Mouse (Mus musculus): ENCODE data around the gene Fam89a.

The Fam89a gene

DNA sequence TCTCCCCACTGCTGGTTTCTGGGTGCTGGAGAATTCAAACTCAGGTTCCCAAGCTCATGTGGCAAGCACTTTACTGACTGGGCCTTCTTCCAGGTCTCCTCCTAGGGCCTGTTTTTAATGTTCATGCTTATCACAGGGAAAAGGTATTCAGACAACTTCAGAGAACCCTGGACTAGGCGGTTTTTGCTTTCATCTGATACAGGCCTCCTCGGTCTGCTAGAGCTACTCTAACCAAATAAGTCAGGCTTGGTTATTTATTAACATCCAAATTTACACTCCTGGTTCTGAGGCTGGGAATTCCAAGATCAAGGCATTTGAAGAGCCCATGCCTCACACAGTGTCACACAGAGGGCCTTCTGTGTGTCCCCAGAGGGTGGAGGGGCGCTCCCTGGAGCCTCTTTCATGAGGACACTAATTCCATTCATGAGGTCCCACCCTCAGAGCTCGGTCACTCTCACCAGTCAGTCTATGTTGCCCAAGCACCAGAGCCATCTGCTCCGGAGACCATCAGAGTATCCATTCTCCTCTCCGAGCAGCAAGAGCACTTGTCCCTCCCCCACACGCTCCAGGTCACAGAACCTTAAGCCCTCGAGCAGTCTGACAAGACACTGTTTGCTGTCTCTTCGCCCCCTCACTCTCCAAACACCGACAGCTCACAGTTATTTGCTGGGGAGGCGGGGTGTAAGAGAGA, 2.6 kb upstream of the Fam89a start:
- in situ Hi-C loops (cut with MboI; ENCODE audit: low sequenced_read_pairs) = no loop called here

- in situ Hi-C loops (cut with MboI; ENCODE audit: low sequenced_read_pairs) = no loop called here
Observed at GRCm38 (mm10) chr8:124752325-124752862, 762 bp upstream of the Fam89a start.

GRCm38 (mm10) chr8:124751191-124751590, 441 bp downstream of the Fam89a start:
- in situ Hi-C loops (cut with MboI; ENCODE audit: low sequenced_read_pairs) = no loop called here

- in situ Hi-C loops (cut with MboI; ENCODE audit: low sequenced_read_pairs) = no loop called here
Observed at GRCm38 (mm10) chr8:124746661-124747060, 5.0 kb downstream of the Fam89a start.

DNA sequence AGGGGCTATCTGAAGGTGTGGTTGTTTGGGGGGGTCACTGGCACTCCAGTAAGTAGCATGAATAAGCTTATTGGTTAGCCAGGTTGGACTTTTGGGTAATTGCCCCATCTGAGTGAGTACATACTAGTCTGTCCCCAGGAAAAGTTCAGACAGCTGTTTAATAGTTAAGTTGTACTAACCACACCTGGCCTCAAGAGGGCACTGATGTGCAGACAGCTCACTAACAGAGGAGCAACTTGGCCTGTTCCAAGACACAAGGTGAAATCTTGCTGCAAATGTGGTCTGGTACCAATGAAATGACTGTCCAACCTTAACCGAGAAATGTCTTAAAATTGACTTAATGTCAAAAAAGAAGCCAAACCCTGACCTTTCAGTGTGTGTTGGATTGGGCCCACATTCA, 12.4 kb downstream of the Fam89a start:
- in situ Hi-C loops (cut with MboI; ENCODE audit: low sequenced_read_pairs) = no loop called here

DNA sequence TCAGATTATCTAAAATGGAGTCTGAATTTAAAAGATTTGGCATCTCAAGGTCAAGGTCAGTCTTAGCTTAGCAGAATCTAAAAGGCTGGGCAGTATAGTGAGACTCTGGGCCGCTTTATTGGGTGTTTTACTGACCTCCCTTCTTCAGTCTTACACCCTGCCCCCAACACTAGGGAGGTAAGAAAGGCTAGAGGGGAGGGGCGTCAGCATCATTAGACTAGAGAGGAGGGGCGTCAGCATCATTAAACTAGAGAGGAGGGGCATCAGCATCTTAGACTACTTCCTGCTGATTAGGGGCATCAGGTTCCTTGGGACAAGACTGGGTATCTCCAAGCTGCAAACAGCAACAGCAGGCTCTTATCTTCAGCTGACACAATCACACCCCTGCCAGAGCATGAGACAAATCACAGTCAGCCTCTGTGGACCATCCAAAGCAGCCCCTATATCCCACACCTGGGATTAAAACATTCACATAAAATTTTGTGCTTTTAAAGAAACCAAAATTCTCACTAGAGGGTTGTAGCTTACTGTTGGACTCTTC, 16.2 kb downstream of the Fam89a start:
- in situ Hi-C loops (cut with MboI; ENCODE audit: low sequenced_read_pairs) = no loop called here

DNA sequence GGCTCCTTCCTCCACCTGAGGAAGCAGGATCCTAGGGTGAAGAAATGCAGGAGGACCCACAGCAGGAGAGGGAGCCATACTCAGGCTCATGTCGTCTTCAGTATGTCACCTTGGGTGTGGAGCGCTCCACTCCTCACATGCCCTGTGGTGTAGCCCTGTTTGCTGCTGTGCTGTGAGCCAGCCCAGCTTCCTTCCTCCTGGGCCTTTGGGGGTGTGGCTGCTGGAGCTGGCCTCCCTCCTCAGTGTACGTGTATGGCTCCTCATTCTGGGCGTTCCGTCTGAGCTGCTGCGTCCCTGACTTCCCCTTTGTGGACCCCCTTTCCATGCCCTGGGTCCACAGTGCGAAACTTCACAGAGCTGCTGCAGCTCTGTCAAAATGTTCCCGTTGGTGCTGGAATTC, 18.8 kb downstream of the Fam89a start:
- in situ Hi-C loops (cut with MboI; ENCODE audit: low sequenced_read_pairs) = no loop called here

- in situ Hi-C loops (cut with MboI; ENCODE audit: low sequenced_read_pairs) = no loop called here
Observed at GRCm38 (mm10) chr8:124724301-124724700, 27.3 kb downstream of the Fam89a start.

GRCm38 (mm10) chr8:124721862-124722515, 29.6 kb downstream of the Fam89a start, which contains the start of the genes Ttc13 and Arv1:
Gene Ttc13 (minus strand): TSS chr8:124721983.
Gene Arv1 (plus strand): TSS chr8:124722139.
- in situ Hi-C loops (cut with MboI; ENCODE audit: low sequenced_read_pairs) = no loop called here

DNA sequence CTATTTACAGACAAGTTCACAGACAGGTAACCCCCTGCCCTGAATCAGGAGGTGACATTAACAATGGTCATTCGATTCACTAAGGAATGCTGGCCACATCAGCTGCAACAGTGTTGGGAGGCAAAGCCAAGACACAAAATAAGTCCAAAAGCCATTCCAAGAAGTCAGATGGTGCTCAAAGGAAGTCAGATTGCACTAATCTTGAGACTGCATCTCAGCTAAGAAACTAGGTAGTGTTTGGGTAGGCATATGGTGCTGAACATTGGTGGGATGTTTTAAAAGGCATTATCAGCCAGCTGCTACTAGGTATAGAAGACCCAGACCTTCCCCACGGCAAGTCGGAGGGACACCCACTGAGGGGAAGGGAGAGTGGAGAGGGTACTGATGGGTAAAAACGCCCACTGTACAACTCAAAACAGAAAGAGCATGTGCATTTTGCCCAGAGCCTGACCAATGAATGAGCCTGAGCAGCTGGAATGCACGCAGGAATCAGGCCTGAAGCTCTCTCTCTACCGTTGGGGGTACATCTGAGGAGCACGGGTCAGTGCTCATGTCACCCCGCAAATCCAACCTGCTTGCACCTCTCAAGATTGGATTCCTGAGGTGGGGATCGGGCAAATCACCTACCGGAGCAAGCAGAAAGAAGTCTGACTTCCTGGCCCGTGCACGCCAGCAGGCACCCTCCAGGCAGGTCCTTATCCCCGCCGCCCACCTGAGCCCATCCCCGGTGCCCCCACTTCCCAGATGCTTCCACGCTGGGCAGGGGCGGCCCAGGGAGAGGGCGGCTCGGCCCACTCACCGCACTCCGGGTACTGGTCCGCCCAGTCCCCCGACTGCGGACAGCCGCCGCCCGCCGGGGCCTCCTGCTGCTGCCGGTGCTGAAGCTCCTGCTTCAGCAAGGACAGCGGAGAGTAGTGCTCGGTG, 30.4 kb downstream of the Fam89a start:
- in situ Hi-C loops (cut with MboI; ENCODE audit: low sequenced_read_pairs) = no loop called here

GRCm38 (mm10) chr8:124720133-124720532, 31.5 kb downstream of the Fam89a start:
- in situ Hi-C loops (cut with MboI; ENCODE audit: low sequenced_read_pairs) = no loop called here

DNA sequence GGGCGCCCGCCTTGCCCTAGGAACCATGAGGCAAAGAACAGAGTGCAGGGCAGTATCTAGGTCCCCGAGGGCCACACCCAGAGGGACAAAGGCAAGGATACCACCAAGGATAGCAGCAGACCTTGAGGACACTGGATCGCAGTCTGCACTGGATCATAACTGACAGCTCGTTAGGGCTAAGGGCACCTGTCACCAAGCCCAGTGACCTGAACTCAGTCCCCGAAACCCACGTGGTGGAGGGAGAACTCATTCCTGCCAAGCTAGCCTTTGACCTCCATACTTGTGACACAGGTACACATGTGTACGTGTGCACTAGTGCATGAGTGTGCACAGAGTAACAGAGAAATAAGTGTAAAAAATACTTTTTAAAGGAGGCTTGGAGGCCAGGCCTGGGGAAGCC, 35.9 kb downstream of the Fam89a start:
- in situ Hi-C loops (cut with MboI; ENCODE audit: low sequenced_read_pairs) = no loop called here

DNA sequence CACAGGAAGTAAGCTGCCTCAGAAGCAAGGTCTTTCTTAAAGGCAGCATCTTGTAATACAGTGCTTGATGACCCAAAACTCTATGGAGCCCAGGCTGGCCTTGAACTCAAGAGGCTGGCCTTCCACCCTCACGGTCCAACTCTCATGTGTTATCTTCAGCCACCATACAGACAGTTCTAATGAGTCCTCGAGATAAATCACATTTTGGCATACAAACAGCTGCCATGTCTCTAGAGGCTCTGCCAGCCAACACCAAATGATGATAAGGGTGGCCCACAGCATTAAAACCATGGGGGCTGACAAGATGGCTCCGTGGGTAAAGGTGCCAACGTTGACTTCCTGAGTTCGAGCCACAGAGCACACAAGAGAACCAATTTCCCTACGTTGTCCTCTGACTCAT, 38.4 kb downstream of the Fam89a start:
- in situ Hi-C loops (cut with MboI; ENCODE audit: low sequenced_read_pairs) = no loop called here

DNA sequence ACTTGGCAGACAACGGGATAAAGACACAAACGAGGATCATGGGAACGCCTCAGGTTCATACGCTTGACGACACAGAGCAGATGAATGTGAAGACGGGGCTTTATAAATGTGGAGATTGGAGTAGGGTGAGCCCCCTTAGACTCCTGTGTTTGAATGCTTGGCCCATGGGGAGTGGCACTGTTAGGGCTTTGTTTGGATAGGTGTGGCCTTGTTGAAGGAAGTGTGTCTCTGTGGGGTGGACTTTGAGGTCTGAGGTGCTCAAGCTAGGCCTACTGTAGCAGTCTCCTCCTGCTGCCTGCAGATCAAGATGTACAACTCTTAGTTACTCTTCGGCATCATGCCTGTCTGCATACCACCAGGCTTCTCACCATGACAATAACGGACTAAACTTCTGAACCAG, 45.8 kb downstream of the Fam89a start:
- in situ Hi-C loops (cut with MboI; ENCODE audit: low sequenced_read_pairs) = no loop called here

- in situ Hi-C loops (cut with MboI; ENCODE audit: low sequenced_read_pairs) = no loop called here
Observed at GRCm38 (mm10) chr8:124704376-124704775, 47.3 kb downstream of the Fam89a start.

- in situ Hi-C loops (cut with MboI; ENCODE audit: low sequenced_read_pairs) = no loop called here
Observed at GRCm38 (mm10) chr8:124703526-124703925, 48.1 kb downstream of the Fam89a start.

DNA sequence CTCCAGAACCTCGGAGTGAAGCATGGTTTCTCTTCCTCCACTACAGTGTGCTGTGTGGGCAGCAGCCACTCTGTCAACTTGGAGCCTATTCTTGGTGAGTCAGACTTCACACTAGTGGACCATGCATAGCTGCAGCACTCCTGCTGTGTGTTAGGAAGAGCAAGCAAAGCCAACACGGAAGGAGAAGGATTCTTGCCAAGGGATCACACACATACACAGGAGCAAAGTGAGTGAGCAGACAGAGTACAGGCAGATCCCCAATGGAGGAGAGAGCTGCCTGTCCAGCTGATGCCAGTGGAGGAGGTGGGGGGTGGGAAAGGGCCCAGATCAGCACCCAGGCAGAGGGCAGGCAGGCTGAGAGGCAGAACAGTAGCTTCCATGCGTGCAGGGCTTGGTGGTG, 49.4 kb downstream of the Fam89a start:
- in situ Hi-C loops (cut with MboI; ENCODE audit: low sequenced_read_pairs) = no loop called here

DNA sequence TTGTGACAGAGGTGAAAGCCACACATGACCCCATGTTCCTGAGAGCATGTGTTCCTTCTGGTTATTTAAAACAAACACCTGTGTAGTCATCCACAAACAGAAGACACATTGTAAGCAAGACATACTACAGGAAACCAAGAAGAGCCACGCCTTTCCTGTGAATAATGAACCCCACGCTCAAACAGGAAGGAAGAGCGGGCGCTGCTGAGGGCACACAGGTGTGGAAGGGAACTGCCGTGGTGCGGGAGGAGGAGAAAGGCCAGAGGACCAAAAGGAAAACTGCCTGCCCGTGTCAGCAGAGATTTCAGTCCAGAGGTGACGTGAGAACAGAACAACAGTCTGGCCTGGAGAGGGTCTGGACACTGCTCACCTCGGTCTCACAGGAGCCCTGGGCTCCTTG, 50.6 kb downstream of the Fam89a start:
- in situ Hi-C loops (cut with MboI; ENCODE audit: low sequenced_read_pairs) = no loop called here

GRCm38 (mm10) chr8:124700271-124700670, 51.4 kb downstream of the Fam89a start:
- in situ Hi-C loops (cut with MboI; ENCODE audit: low sequenced_read_pairs) = no loop called here

GRCm38 (mm10) chr8:124695424-124696100, 56.1 kb downstream of the Fam89a start:
- in situ Hi-C loops (cut with MboI; ENCODE audit: low sequenced_read_pairs) = no loop called here

All from CH12F3 (cell line).